Mouse (Mus musculus): Measurements from ENCODE around the gene Rbm47.
"Not testable (repeated sequence)": the region's sequence is repeated elsewhere in the genome, so short reads cannot be mapped to it uniquely, and the experiment has no call there.

Gene Rbm47

DNA sequence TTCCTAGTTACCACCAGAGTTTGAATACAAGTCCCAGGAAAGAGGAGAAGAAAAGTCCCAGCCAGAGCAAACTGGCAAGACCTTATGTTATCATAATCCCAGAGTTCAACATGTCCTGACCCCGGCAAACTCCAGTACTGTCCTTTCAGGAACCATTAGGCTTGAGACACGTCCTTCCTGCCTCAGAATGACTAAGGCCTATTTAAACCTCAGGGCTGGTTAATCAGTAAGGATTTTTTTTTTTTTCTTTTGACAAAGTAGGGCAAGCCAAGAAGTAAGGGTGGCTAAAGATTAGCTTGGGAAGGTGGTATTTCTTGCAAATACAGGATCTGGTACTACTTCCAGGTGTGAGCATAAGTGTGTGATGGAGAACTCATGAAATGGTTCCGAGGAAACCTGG lies 158.9 kb downstream of the Rbm47 start:
- DNase-seq: peak; percentile 63 to 82

DNA sequence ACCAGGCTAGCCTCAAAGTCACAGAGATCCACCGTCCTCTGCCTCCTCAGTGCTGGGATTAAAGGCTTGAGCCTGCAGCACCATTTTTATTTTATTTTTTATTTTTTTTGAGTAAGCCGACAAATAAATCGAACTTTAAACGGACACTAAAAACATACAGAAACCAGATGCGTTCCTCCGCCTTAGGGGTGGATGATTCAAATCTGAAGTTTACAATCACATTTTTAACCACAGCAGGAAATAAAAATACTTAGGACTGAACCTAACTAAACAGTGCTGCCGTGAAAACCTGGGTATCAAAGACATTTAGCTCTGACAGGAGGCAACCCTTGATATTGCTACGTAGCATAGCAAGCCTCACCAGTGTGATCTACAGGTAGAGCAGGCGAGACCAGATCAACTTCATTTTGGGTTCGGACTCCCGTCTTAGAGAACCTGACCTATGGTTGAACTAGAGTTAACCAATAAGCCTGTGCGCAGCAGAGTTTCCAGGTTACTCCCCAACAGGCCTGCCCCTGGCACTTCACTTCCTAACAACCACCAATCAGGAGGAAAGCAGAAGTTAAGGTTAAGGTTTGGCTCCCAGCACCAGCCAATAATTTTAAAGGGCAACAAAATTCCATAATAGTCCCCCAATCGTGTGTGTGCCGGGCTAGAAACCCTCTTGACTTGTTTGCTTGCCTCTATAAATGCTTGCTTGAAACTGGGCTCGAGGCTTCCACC lies 164.5 kb downstream of the Rbm47 start:
- DNase-seq: no peak

DNA sequence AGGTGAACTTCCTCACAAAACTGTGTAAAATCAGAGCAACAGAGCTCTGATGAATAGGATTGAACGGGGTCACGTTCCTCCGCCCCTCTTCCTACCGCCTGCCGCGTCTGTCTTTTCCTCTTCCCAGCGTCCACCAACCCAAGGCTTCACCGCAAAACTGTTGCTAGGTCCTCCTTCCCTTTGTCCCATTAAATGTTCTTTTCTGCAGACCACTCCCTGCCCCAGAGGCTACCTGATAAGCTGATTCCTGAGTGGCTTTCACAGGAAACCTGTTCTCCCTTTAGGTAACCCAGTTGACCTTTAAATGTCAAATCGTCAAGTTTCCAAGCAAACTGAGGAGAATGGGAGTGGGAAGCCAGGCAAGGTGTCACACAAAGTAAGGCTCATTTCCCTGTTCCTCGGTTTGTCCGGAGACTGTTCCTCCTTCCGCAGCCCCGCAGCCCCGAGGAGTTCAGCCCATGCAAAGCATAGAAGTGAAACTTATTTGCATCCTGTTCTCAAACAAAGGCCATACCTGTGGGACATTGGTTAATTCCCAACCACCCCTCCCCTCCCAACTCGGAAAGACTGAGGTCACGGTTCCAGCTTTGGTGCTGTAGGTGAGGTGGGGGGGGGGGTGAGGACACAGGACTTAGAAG lies 167.8 kb downstream of the Rbm47 start:
- no peak for DNase-seq

DNA sequence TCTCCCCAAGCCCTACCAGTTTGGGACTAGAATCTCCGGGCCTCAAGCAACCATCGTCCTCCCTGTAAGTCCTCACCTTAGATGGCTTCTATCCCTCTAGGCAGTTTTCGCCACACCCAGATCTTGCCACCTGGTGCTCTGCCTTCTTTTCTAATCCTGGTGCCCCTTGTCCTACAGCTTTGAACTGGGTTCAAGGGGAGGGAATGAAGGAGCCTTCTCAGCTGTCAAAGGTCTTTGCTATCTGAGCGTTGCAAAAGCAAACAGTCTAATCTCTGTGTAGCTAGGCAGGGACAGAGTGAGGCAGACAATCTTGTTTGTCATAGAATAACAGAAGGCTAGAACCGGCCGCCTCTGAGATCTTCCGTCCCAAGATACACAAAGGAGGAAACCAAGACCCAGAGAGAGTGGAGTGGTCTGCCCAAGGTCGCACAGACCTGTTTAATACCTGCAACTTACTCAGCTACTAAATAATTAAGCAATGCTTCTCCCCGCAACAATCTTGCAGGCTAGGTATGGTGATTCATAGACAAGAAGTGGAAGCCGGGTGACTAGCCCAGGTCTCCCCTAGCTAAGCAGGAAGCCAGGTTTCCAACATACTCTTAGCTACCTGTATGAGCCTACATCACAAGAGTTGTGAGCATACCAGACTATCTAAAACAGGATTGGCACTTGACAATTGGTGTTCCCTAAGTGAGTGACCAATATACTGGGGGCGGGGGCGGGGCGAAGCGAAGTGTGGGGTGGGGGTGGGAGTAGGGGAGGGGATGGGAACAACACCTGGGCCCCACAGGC lies 168.6 kb downstream of the Rbm47 start, which contains the start of gene 9130230L23Rik:
Gene 9130230L23Rik, minus strand, starts transcription at position 152 of the 792 bp plus-strand sequence.
- no peak for DNase-seq

DNA sequence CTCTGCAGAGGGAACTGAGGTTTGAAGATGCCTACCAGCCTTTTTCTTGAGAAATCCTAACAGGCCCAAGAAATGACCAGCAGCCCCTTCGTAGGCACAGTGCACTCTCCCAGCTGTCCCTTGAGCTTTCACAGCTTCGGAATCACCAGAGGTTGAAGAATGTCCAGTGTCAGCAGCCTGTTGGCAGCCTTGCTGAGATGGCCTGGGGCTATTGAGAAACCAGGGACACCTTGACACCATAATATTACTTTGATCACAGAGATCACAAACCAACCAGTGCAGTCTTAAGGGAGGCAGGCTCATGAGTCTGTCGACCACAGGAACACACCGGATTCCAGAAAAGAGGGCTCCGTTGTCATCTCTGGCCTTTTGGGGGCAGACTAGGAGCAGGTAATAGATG lies 171.7 kb downstream of the Rbm47 start:
- no peak for DNase-seq

DNA sequence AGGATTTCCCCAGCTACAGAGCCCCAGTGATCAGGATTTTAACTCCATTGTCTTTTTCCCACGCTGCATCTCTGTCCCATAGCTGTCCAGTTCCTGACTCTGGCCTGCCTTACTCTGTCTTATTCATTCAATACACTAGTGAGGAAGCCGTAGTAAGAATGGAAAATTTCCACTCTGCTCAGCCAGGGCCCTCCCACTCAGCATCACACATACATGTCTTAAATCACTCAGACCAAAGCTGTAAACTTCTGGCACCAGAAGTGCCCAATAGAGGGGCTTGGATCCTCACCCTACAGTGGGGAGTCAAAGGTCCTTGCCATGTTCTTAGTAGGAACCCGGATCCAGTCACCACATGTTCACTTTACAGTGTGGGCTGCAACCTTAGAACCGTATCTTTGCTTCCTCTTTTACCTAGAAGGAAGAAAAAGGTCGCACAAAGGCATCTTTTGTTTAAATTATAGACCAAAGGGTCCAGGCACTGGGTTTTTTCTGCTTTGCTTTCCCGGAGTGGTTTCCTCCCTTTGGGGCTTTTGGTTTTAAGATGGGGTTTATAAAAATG lies 172.3 kb downstream of the Rbm47 start:
- DNase-seq: no peak

DNA sequence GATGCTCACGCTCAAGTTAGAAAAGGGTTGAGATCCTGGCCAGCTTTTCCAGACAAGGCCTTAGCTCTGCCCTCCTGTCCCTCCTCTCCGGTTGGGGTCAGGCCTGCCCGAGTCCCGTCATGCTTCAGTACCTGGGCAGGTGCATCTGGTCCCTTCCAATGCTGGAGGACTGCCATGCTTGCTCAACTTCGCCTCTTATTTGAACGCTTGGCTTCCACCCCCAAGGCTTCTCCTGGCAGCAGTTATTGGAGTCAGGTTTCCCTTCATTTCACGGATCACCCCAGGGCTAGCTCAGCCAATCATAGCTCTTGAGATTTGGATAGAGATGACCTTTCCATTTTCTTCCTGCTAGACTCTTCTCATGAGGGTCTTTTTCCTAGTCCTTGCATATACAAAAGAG lies 172.8 kb downstream of the Rbm47 start:
- DNase-seq: peak; percentile 90

DNA sequence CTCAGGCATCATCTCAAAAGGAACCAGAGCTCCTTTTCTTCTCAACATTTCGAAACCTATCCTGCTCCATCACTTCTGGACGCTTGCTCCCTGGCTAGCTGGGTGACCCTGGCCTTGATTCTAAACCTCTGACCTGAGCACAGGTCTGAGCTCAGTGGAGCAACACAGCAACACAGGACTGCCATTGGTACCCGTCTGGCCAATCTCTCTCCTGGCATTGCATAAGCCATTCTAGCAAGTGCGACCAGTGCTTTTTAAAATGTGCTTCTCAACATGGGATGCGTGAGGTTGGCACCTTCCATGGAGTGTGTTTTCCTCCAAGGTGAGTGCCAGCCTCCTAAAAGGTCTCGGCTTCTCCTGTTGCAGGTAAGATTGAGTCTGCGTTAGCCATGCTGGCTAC lies 173.8 kb downstream of the Rbm47 start:
- no peak for DNase-seq

DNA sequence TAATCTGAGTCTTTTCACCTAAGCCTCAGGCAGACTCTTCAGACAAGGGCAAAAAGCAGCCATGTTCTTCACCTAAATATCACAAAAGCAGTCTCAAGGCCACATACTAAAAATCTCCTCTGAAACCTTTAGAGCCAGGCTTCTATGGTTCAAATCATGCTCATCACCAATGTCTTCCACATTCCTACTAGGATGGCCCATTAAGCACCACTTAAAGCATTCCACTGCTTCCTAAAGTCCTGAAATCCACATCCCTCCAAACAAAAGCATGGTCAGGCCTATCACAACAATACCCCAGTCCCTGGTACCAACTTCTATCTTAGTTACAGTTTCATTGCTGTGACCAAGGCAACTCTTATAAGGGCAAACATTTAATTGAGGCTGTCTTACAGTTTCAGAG lies 175.1 kb downstream of the Rbm47 start:
- no peak for DNase-seq

DNA sequence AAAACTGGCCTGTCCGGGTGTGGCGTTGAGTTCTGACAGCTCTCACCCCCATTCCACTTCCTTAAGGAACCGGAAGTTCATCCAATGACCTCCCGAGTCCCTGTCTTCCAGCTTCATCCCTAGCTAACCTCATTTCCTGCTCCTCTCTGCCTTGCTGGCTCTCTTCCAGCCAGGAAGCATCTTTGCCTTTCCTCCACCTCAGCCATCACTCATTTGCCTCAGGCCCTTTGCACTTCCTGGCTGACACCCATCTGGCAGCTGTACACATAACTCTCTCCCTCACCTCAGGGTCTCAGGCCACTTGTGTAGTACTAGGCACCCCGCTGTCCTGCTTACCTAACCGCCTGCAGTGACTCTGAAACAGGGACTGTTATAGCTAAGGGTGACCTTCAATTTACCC lies 178.3 kb downstream of the Rbm47 start:
- peak; percentile 61 to 71 for DNase-seq

DNA sequence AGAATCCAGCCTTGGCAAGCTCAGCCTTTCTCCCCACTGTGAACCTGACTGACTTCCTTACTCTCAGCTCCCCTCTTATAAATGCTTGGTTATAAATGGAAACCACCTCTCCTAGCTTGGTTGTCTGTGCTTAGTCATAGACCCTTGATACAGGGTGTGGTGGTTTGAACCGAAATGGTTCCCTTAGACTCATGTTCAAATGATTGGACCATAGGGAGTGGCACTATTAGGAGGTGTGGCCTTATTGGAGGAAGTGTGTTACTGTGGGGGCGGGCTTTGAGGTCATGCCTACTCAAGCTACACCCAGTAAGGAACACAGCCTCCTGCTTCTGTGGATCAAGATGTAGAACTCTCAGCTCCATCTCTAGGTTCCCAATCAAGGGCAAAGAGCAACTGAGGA lies 181.7 kb downstream of the Rbm47 start:
- DNase-seq: no peak

DNA sequence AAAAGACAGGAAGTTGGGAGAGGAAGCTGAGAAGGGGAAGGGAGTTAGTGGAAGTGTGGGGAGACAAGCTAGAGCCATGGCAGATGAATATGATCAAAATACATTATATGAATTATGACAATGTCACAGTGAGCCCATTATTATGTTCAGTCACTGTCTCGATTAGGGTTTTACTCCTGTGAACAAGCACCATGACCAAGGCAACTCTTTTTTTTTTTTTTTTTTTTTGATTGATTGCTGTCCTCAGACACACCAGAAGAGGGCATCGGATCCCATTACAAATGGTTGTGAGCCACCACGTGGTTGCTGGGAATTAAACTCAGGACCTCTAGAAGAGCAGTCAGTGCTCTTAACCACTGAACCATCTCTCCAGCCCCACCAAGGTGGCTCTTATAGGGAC lies 185.9 kb downstream of the Rbm47 start:
- not testable (repeated sequence) for DNase-seq

DNA sequence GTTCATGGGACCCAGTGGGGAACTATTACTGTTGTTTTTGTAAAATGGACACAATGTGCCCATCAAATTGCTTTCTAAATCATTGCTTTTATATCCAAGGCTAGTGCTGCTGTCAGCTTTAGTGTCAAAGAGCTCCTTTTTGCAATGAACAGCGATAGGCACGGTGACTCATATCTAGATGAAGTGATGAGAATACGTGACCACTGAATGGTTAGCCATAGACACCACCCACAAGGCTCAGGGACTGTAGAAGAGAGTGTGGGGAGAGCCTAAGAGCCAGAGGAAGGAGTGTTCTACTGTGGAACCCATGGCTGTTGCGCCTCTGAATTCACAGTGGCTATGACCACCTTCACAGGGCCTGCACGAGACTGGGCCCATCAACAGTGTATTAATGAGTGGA lies 186.5 kb downstream of the Rbm47 start:
- no peak for DNase-seq

DNA sequence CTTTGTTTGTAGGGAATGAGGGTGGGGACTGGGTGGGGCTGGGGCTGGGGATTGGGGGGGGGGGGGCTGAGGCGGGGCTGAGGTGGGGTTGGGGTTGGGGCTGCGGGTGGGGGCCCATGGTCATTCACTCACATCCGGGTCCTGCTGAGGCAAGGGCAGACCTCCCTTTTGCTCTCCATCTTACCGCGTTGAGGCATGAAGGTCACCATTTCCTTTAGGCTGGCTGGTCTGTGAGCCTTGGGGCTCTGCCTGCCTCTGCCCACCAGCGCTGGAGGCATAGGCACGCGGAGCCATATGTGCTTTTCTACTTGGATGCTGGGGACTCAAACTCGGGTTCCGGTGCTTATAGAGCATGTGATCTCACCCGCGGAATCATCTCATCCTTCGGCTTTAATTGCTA lies 197.2 kb downstream of the Rbm47 start:
- no peak for DNase-seq

DNA sequence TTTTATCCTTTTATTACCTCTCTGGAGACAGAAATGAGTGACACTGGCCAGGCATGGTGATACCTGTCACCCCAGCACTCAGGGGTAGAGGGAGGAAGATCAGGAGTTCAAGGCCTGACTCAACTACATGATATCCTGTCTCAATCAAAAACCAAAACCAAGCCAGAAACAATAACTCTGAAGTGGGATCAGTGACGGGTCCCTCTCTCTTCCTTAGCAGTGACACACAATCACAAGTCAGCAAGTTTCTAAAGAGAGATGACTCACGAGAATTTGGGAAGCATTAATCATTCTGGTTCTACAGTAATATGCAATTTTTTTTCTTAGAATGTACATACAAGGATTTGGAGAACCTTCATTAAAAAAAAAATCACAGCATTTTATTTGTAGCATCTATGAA lies 199.7 kb downstream of the Rbm47 start:
- no peak for DNase-seq

DNA sequence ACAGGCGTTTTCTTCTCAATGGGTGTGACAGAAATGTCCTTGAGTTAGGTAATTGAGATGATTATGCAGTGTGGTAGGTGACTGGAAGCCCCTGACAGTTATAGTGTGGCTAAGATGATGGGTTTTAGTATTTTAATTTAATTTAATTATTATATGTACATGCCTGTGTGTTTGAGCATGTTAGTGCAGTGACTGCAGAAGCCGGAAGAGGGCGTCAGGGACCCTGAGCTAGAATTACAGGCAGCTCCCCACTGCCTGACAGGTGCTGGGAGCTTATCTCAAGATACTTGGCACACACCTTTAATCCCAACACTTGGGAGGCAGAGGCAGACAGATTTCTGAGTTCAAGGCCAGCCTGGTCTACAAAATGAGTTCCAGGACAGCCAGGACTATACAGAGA lies 204.9 kb downstream of the Rbm47 start:
- DNase-seq: no peak

DNA sequence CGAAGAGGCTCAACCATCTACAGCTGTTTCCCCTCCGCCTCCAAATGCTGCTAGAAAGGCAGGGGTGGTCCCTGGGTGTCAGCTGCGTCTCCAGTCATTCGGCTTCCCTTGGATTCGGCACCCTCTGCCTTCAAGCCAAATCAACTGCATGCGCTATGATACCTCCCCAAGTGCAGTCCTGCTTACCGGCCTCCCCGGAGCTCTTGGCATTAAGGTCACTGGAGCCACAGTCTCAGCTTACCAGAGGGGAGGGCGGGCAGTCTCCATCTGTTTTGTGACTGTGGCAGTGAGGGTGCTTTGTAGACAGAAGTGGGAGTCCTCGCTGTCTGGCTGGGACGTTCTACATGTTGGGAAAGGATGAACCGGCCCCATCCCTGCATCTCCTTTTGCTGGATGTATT lies 205.8 kb downstream of the Rbm47 start:
- no peak for DNase-seq
